Mouse (Mus musculus): ENCODE measurements around the gene Snx8.

DNA sequence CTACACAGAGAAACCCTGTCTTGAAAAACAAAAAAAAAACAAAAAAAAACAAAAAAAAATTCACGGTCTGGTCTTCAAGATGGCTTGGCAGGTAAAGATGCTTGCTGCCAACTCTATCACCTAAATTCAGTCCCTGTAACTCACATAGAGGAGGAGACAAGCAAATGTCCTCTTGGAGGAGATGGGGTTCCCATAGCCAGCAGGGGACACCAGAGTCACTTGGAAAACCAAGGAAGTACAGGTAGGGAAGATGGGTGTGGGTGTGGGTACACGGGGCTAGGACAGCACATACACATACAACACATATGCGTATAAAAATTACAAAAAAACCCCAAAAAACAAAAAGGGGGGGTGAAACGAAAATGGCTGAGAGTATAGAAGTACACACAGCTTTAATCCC, 46.2 kb downstream of the Snx8 start:
- no peak for TF ChIP-seq CTCF (IDR thresholded peaks at IDR 0.05; ENCODE audit: control insufficient read depth, insufficient read depth, low read length)
- TF ChIP-seq POLR2A (IDR thresholded peaks at IDR 0.05; ENCODE audit: borderline replicate concordance, control insufficient read depth, low read depth, low read length): no peak
